Mouse (Mus musculus) thymus, postnatal 4 days (tissue): ENCODE results near the gene Vps26a.
"Not testable (repeated sequence)": the region's sequence is repeated elsewhere in the genome, so short reads cannot be mapped to it uniquely, and the experiment has no call there.

Source experiments
- DNase-seq: peaks from one replicate; pipeline ENCODE4 v3.0.0; 2021

Gene Vps26a

GRCm38 (mm10) chr10:62500088-62500915 is 13.7 kb upstream of the Vps26a start:
- DNase-seq = peak; percentile 75

GRCm38 (mm10) chr10:62491681-62492080 is 5.1 kb upstream of the Vps26a start:
- DNase-seq = not testable (repeated sequence)

GRCm38 (mm10) chr10:62488266-62488665 is 1.7 kb upstream of the Vps26a start:
- peak; percentile 45 for DNase-seq

- DNase-seq = peak; percentile 40
These were observed 575 bp downstream of the Vps26a start for GRCm38 (mm10) chr10:62485878-62486582.

- DNase-seq = no peak
These were observed 5.3 kb downstream of the Vps26a start for GRCm38 (mm10) chr10:62481108-62481852.

- no peak for DNase-seq
These were observed 9.6 kb downstream of the Vps26a start for GRCm38 (mm10) chr10:62476980-62477379.

GRCm38 (mm10) chr10:62474944-62475343 is 11.7 kb downstream of the Vps26a start:
- DNase-seq = no peak

GRCm38 (mm10) chr10:62471105-62471504 is 15.5 kb downstream of the Vps26a start:
- DNase-seq = no peak

- no peak for DNase-seq
These were observed 16.9 kb downstream of the Vps26a start for GRCm38 (mm10) chr10:62469736-62470135.

- no peak for DNase-seq
These were observed 25.3 kb downstream of the Vps26a start for GRCm38 (mm10) chr10:62461321-62461720.

GRCm38 (mm10) chr10:62452001-62452400 is 34.6 kb downstream of the Vps26a start:
- not testable (repeated sequence) for DNase-seq

- DNase-seq = no peak
These were observed 36.3 kb downstream of the Vps26a start for GRCm38 (mm10) chr10:62450280-62450640.

- DNase-seq = peak; percentile 97
These were observed 37.0 kb downstream of the Vps26a start, which contains the start of the genes 4930507D05Rik and Supv3l1 for GRCm38 (mm10) chr10:62449364-62450279. Gene 4930507D05Rik (plus strand): TSS chr10:62449489. Gene Supv3l1 (minus strand): TSS chr10:62449738.

GRCm38 (mm10) chr10:62430427-62430826 is 56.2 kb downstream of the Vps26a start:
- no peak for DNase-seq

GRCm38 (mm10) chr10:62425081-62425871 is 61.3 kb downstream of the Vps26a start:
- DNase-seq = no peak

- DNase-seq = no peak
These were observed 64.3 kb downstream of the Vps26a start, which contains the start of gene Hkdc1 for GRCm38 (mm10) chr10:62422255-62422654. Gene Hkdc1 (minus strand): TSS chr10:62422491.

- DNase-seq = no peak
These were observed 65.5 kb downstream of the Vps26a start for GRCm38 (mm10) chr10:62421127-62421526.

- no peak for DNase-seq
These were observed 66.2 kb downstream of the Vps26a start for GRCm38 (mm10) chr10:62420399-62420798.

GRCm38 (mm10) chr10:62419422-62419821 is 67.2 kb downstream of the Vps26a start:
- no peak for DNase-seq

GRCm38 (mm10) chr10:62418831-62419356 is 67.7 kb downstream of the Vps26a start:
- no peak for DNase-seq

- DNase-seq = no peak
These were observed 73.0 kb downstream of the Vps26a start for GRCm38 (mm10) chr10:62413606-62413982.
